Mouse (Mus musculus) heart, postnatal 0 days (tissue): ENCODE measurements around the gene Cd200. TPM values are rescaled to one million over a fixed set of nuclear protein-coding genes. Genes with fewer than 3 reads are reported as not detected.

ENCODE experiments used
- ATAC-seq: fragments of 200-750 bp; cut with Nextera tagmentation; 2 replicates; pipeline ENCODE4 v1.8.0; 2017; ENCODE audit warnings: low read depth, moderate number of reproducible peaks, moderate library complexity; ENCODE audit not compliant: insufficient read depth
- DNase-seq: peaks from one replicate; pipeline ENCODE4 v3.0.0-alpha.2; 2016; ENCODE audit warnings: low spot score
- H3K27ac ChIP-seq: fragments of 300-500 bp; sonication (generic); 2 replicates; pipeline ENCODE4 v1.5.1; 2014; ENCODE audit warnings: low read depth, mild to moderate bottlenecking
- H3K27me3 ChIP-seq: fragments of 300-500 bp; sonication (generic); 2 replicates; pipeline ENCODE4 v1.6.1; 2014; ENCODE audit warnings: low read length, mixed read lengths; ENCODE audit not compliant: control insufficient read depth, insufficient read depth
- H3K36me3 ChIP-seq: fragments of 300-500 bp; sonication (generic); replicated peaks from 2 replicates; pipeline ENCODE4 v1.6.1; 2014; ENCODE audit warnings: low read length, mixed read lengths; ENCODE audit not compliant: control insufficient read depth, insufficient read depth
- H3K4me1 ChIP-seq: fragments of 300-500 bp; sonication (generic); 2 replicates; pipeline ENCODE4 v1.6.1; 2014; ENCODE audit warnings: antibody characterized with exemption; ENCODE audit not compliant: control insufficient read depth, insufficient read depth
- H3K4me2 ChIP-seq: fragments of 300-500 bp; sonication (generic); 2 replicates; pipeline ENCODE4 v1.6.1; 2014; ENCODE audit warnings: low read depth, mild to moderate bottlenecking, low read length, moderate library complexity
- H3K4me3 ChIP-seq: fragments of 300-500 bp; sonication (generic); 2 replicates; pipeline ENCODE4 v1.5.1; 2014; ENCODE audit warnings: low read depth, low read length
- H3K9ac ChIP-seq: fragments of 300-500 bp; sonication (generic); replicated peaks from 2 replicates; pipeline ENCODE4 v1.6.1; 2014; ENCODE audit warnings: low read depth, low read length, mixed read lengths
- H3K9me3 ChIP-seq: fragments of 300-500 bp; sonication (generic); replicated peaks from 2 replicates; pipeline ENCODE4 v1.6.1; 2016; ENCODE audit warnings: low read length; ENCODE audit not compliant: control insufficient read depth
- CTCF ChIP-seq: IDR thresholded peaks from 2 replicates; pipeline ENCODE4 v1.5.1; 2016; ENCODE audit warnings: antibody characterized with exemption, control low read depth, low read depth
- EP300 ChIP-seq: IDR thresholded peaks from 2 replicates; pipeline ENCODE4 v1.6.1; 2016; ENCODE audit warnings: antibody characterized with exemption, low read depth
- WGBS: fragments of 180-500 bp; shearing (Covaris S2); extraction: QIAGEN DNeasy Blood & Tissue Kit; methylation state at CpG from one replicate; pipeline ENCODE4 v1.1.7; 2014; 5-methylcytosine and 5-hydroxymethylcytosine counted together
- polyA plus RNA-seq: library from polyadenylated mRNA; unstranded; fragments of >200 nt; fragmentation: Nextera tagmentation; extraction: Ambion mirVana; gene quantifications from 2 replicates; pipeline ENCODE4 v1.2.1, GENCODE M21; 2015
- total RNA-seq: library from RNA; depleted of rRNA; stranded (reverse); fragments of >200 nt; gene quantifications from 2 replicates; pipeline ENCODE4 v1.2.3, GENCODE M21; 2014; ENCODE audit warnings: low replicate concordance

Cd200 gene
- total and polyA plus RNA-seq, 2 experiments from 2014 or later, result 31.0 to 67.7 TPM

DNA sequence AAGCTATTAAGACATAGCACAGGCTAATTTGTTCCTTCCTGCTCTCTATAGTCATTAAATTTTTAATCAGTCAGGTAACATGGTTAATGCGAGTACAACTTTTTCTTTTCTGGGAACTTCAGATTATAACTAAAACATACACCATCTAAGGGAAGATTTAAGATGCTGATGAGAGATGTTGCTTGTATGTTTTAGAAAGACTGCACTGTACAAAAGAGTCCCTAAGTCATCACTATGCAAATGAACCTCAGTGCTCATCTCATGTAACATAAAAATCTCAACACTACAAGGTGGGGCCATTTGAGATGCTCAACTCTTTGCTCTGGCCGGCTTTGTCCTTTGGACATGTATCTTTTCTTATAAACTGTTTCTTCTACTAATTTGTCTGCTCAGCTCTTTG lies 62.5 kb downstream of the Cd200 start:
- H3K9ac ChIP-seq, result no peak overlapping the region
- H3K9me3 ChIP-seq, result no peaks in the 10 kb centered on the region
- H3K27ac ChIP-seq, result no peak overlapping the region
- no peaks in the 10 kb centered on the region for H3K36me3 ChIP-seq
- H3K4me1 ChIP-seq, result no peaks in the 10 kb centered on the region
- no peaks in the 10 kb centered on the region for H3K27me3 ChIP-seq
- WGBS, result 93% methylated on average over 2 of the region's 2 CpGs
- ATAC-seq, result no peak
- H3K4me3 ChIP-seq, result no peak overlapping the region
- H3K4me2 ChIP-seq, result no peak overlapping the region
- DNase-seq, result no peak
- TF ChIP-seq CTCF, result no peak

DNA sequence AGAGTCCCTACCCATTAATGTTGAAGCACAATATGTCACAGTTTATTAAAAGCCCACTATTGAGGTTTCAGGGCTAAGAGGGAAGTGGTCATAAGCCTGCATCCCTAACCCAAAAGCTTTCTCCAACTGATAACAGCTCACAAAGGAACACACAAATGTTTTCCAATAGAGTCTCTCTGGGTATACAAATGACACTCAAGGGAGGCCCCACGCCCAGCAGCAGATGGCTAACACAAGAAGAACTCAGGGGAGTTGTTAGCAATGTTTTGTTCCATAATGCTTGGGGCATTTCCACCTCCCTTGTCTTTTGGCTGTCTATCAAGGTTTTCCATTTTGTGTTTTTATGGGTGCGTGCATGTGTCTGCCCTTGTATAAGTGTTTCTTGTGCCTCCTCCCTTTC lies 64.0 kb downstream of the Cd200 start:
- H3K4me1 ChIP-seq, result no peaks in the 10 kb centered on the region
- H3K36me3 ChIP-seq, result no peaks in the 10 kb centered on the region
- H3K27ac ChIP-seq, result no peak overlapping the region
- 64% methylated on average over 2 of the region's 2 CpGs for WGBS
- DNase-seq (no peak), ATAC-seq (no peak)
- no peak for TF ChIP-seq CTCF
- no peak for TF ChIP-seq EP300
- no peak overlapping the region for H3K4me2 ChIP-seq
- no peaks in the 10 kb centered on the region for H3K27me3 ChIP-seq
- no peak overlapping the region for H3K9ac ChIP-seq
- no peak overlapping the region for H3K4me3 ChIP-seq
- H3K9me3 ChIP-seq, result no peaks in the 10 kb centered on the region

GRCm38 (mm10) chr16:45336478-45336877 lies 72.4 kb downstream of the Cd200 start:
- DNase-seq (no peak), ATAC-seq (no peak)
- no peaks in the 10 kb centered on the region for H3K4me1 ChIP-seq
- H3K4me2 ChIP-seq, result no peak overlapping the region
- no peak overlapping the region for H3K9ac ChIP-seq
- TF ChIP-seq CTCF (no peak), EP300 (no peak)
- H3K4me3 ChIP-seq, result no peak overlapping the region
- no peaks in the 10 kb centered on the region for H3K27me3 ChIP-seq
- no peak overlapping the region for H3K27ac ChIP-seq
- H3K36me3 ChIP-seq, result no peaks in the 10 kb centered on the region
- H3K9me3 ChIP-seq, result no peaks in the 10 kb centered on the region
- WGBS, result 78% methylated on average over 1 of the region's 1 CpGs

DNA sequence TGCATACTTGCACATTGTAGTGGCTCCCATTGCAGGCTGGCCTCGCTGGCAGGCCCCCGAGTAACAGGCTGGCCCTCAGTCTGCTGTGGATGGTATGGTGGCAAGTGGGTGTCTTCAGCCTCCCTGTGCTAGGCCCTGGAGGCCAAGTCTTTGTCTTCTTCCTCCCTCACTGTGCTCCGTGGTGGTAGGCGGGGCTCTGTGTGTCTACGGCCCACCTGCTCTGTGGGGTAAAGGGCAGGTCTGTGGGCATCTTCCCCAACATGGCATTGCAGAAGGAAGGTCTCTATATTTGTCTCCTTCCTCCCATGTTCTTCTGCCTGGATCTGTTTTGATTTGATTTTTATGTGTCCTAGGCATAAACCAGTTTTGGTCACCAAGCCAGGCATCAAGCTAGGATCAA lies 74.0 kb downstream of the Cd200 start:
- H3K36me3 ChIP-seq, result no peaks in the 10 kb centered on the region
- no peaks in the 10 kb centered on the region for H3K27me3 ChIP-seq
- ATAC-seq (no peak), DNase-seq (no peak)
- H3K9me3 ChIP-seq, result no peaks in the 10 kb centered on the region
- no peak overlapping the region for H3K27ac ChIP-seq
- 81% methylated on average over 5 of the region's 5 CpGs for WGBS
- H3K4me1 ChIP-seq, result 0 out of 2 replicates have a peak, but pooled peaks cover 2% of the 10 kb centered on the region
- H3K4me3 ChIP-seq, result no peak overlapping the region
- TF ChIP-seq EP300 (no peak), CTCF (no peak)
- no peak overlapping the region for H3K4me2 ChIP-seq
- no peak overlapping the region for H3K9ac ChIP-seq

DNA sequence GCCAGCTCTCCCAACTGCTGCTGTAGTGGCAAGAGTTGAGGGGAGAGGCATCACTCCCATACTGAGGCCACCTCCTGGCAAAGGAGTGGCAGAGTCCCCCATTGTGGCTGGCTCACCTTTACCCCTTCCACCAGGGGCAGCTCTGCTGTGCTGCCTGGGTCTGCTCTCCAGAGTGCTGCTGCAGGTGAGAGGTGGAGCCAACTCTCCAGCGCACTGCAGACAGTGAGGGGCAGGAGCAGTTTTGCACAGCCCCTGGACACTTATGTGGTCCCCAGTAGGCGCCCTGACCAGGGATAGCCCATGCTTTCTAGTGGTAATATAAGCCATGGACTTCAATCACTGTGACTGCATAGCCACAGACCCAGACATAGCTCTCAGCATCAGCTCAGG lies 74.5 kb downstream of the Cd200 start:
- H3K27ac ChIP-seq, result no peak overlapping the region
- no peak overlapping the region for H3K4me2 ChIP-seq
- TF ChIP-seq EP300, result no peak
- no peak for TF ChIP-seq CTCF
- H3K9me3 ChIP-seq, result no peaks in the 10 kb centered on the region
- H3K9ac ChIP-seq, result no peak overlapping the region
- H3K4me1 ChIP-seq, result peaks cover 7% of the 10 kb centered on the region; the same call in 1 of the 2 replicates
- H3K4me3 ChIP-seq, result no peak overlapping the region
- ATAC-seq (no peak), DNase-seq (no peak)
- no peaks in the 10 kb centered on the region for H3K27me3 ChIP-seq
- no peaks in the 10 kb centered on the region for H3K36me3 ChIP-seq
- 74% methylated on average over 2 of the region's 2 CpGs for WGBS

DNA sequence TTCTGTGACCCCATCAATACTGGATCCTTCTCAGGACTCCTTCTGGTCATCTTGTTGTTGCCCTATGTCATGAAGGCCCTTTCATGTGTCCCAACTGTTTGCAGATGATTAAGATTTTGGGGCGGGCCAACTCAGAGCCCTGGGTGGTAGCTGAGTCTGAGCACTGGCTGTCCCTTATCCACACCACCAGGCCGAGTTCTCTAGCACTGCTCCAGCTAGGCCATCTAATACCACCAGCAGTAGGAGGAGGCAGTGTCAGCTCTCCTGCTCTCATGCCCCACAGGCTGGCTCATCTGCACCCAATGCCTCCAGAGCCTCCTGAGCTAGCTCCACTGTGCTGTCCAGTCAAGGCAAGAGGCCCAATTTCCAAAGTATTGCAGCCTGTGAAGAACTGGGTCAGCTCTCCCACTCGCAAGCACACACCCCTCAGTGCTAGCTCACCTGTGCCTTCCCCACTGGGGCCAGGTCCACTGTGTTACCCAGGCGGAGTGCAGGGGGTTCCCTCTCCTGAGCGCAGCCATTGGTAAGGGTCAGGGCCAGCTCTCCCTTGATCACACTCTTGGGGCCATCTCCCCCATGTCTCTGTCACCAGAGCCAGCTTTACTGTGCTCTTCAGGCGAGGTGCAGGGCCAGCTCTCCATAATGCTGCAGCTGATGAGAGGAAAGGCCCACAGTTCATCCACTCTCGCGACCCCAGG lies 75.0 kb downstream of the Cd200 start:
- Histone ChIP-seq H3K27me3 (no peaks in the 10 kb centered on the region), H3K36me3 (no peaks in the 10 kb centered on the region), H3K4me2 (no peak overlapping the region), H3K4me1 (peaks cover 8% of the 10 kb centered on the region; the same call in 1 of the 2 replicates), H3K4me3 (no peak overlapping the region), H3K9me3 (no peaks in the 10 kb centered on the region), H3K27ac (no peak overlapping the region), H3K9ac (no peak overlapping the region)
- WGBS, result 84% methylated on average over 8 of the region's 8 CpGs
- no peak; the same call in 1 of the 2 replicates for ATAC-seq
- DNase-seq, result no peak
- TF ChIP-seq EP300, result no peak
- no peak for TF ChIP-seq CTCF
